Mouse (Mus musculus) E14TG2a.4 (cell line): ENCODE data around the gene Cracr2b.
A peak's percentile ranks its signal among the peaks of the same experiment; 100 is the strongest.

Source experiments
- CTCF ChIP-seq: conservative IDR thresholded peaks from 2 replicates; pipeline ENCODE4 v1.5.1; 2014; ENCODE audit warnings: low read length
- POU5F1 ChIP-seq: IDR thresholded peaks from 2 replicates; pipeline ENCODE4 v1.6.1; 2014; ENCODE audit warnings: low read length, borderline replicate concordance

- TF ChIP-seq CTCF (peak; percentile 21), POU5F1 (no peak)
These were observed 23.4 kb upstream of the Cracr2b start, which contains the start of gene Slc25a22 for GRCm38 (mm10) chr7:141437178-141438120.
